Mouse (Mus musculus) hindbrain, postnatal 0 days (tissue): Measurements from ENCODE around the gene Gm20388. TPM values are rescaled to one million over a fixed set of nuclear protein-coding genes. Genes with fewer than 3 reads are reported as not detected.
A peak's percentile ranks its signal among the peaks of the same experiment; 100 is the strongest.

ENCODE experiments used
- ATAC-seq: fragments of 200-750 bp; cut with Nextera tagmentation; 2 replicates; pipeline ENCODE4 v1.8.0; 2017; ENCODE audit warnings: mild to moderate bottlenecking, moderate TSS enrichment, moderate library complexity
- DNase-seq: peaks from one replicate; pipeline ENCODE4 v3.0.0-alpha.2; 2015; ENCODE audit warnings: low spot score
- H3K27ac ChIP-seq: fragments of 300-500 bp; sonication (generic); 2 replicates; pipeline ENCODE4 v1.5.1; 2014; ENCODE audit warnings: mild to moderate bottlenecking
- H3K27me3 ChIP-seq: fragments of 300-500 bp; sonication (generic); 2 replicates; pipeline ENCODE4 v1.6.1; 2014; ENCODE audit warnings: low read length, mixed read lengths; ENCODE audit not compliant: insufficient read depth
- H3K36me3 ChIP-seq: fragments of 300-500 bp; sonication (generic); 2 replicates; pipeline ENCODE4 v1.6.1; 2014; ENCODE audit warnings: low read length, mixed read lengths; ENCODE audit not compliant: insufficient read depth
- H3K4me1 ChIP-seq: fragments of 300-500 bp; sonication (generic); 2 replicates; pipeline ENCODE4 v1.6.1; 2014; ENCODE audit warnings: antibody characterized with exemption, low read length, mixed read lengths; ENCODE audit not compliant: insufficient read depth
- H3K4me2 ChIP-seq: fragments of 300-500 bp; sonication (generic); 2 replicates; pipeline ENCODE4 v1.6.1; 2014; ENCODE audit warnings: low read depth, mild to moderate bottlenecking, low read length, moderate library complexity, mixed read lengths
- H3K4me3 ChIP-seq: fragments of 300-500 bp; sonication (generic); 2 replicates; pipeline ENCODE4 v1.5.1; 2014; ENCODE audit warnings: low read length
- H3K9ac ChIP-seq: fragments of 300-500 bp; sonication (generic); replicated peaks from 2 replicates; pipeline ENCODE4 v1.6.1; 2014; ENCODE audit warnings: mild to moderate bottlenecking, low read length, moderate library complexity, mixed read lengths
- H3K9me3 ChIP-seq: fragments of 300-500 bp; sonication (generic); 2 replicates; pipeline ENCODE4 v1.6.1; 2016; ENCODE audit warnings: low read length, mixed read lengths
- CTCF ChIP-seq: IDR thresholded peaks from 2 replicates; pipeline ENCODE4 v1.5.1; 2016; ENCODE audit warnings: antibody characterized with exemption, control low read depth, low read depth
- WGBS: fragments of 180-500 bp; shearing (Covaris S2); extraction: QIAGEN DNeasy Blood & Tissue Kit; methylation state at CpG from one replicate; pipeline ENCODE4 v1.1.7; 2014; 5-methylcytosine and 5-hydroxymethylcytosine counted together
- polyA plus RNA-seq: library from polyadenylated mRNA; unstranded; fragments of >200 nt; fragmentation: Nextera tagmentation; extraction: Ambion mirVana; gene quantifications from 2 replicates; pipeline ENCODE4 v1.2.1, GENCODE M21; 2015
- total RNA-seq: library from RNA; depleted of rRNA; stranded (reverse); fragments of >200 nt; gene quantifications from 2 replicates; pipeline ENCODE4 v1.2.3, GENCODE M21; 2014

Gene Gm20388
- total and polyA plus RNA-seq, 2 experiments from 2014 or later, result 71.3 TPM; not detected in 1

DNA sequence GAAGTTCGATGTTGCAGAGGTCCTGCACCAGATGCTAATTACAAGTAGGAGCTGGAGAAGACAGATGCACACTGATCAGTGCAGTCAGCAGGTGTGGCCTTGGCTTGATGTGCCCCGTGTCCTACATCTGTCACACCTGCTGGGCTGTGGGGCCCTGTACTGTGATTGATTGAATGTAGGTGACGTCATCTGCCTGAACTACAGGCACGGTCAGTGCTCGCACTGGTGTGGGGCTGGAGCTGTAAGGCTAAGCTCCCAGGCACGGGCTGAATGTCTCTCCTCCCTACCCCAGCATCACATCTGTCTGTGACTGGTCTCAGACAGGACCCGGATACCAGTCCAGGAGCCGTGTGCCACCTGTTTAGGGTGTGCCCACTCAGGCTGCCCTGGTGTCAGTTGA, 3870.6 kb downstream of the Gm20388 start:
- no peaks in the 10 kb centered on the region for H3K27me3 ChIP-seq
- H3K9me3 ChIP-seq, result no peaks in the 10 kb centered on the region
- no peak overlapping the region for H3K4me2 ChIP-seq
- no peak overlapping the region for H3K9ac ChIP-seq
- H3K4me3 ChIP-seq, result no peak overlapping the region
- ATAC-seq (no peak), DNase-seq (no peak)
- peaks cover 4% of the 10 kb centered on the region; the same call in 1 of the 2 replicates for H3K4me1 ChIP-seq
- WGBS, result 47% methylated on average over 8 of the region's 8 CpGs
- no peak overlapping the region for H3K27ac ChIP-seq
- TF ChIP-seq CTCF, result no peak
- no peaks in the 10 kb centered on the region for H3K36me3 ChIP-seq

GRCm38 (mm10) chr8:123783525-123784249, 3873.0 kb downstream of the Gm20388 start:
- DNase-seq, result peak; percentile 95
- Histone ChIP-seq H3K4me3 (no peak overlapping the region), H3K27me3 (no peaks in the 10 kb centered on the region), H3K9me3 (no peaks in the 10 kb centered on the region), H3K4me2 (no peak overlapping the region), H3K36me3 (no peaks in the 10 kb centered on the region), H3K27ac (no peak overlapping the region), H3K9ac (no peak overlapping the region), H3K4me1 (no peaks in the 10 kb centered on the region)
- peak; percentile 88 for ATAC-seq
- peak; percentile 97 for TF ChIP-seq CTCF
- WGBS, result 10% methylated on average over 6 of the region's 6 CpGs

DNA sequence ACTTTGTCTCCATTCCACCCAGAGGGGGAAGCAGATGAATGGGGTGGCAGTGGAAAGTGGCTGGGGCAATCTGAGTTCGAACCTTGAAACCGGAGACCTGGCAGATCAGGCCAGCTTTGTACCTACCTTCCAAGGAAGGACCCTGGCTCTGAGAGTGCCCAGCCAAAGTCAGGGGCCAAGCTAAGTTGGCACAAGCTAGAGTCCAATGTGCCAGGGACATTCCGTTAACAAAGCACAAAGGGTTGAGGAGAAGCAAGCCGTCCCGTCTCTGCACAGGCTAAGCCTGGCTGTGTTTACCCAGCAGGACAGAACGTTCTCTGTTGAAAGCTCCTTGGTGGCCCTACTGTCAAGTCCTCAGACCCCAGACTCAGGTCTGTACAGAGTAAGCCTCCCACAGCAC, 3875.5 kb downstream of the Gm20388 start:
- H3K27me3 ChIP-seq, result no peaks in the 10 kb centered on the region
- H3K36me3 ChIP-seq, result no peaks in the 10 kb centered on the region
- no peak overlapping the region for H3K4me3 ChIP-seq
- peak; percentile 66 for ATAC-seq
- H3K4me1 ChIP-seq, result no peaks in the 10 kb centered on the region
- WGBS, result 66% methylated on average over 6 of the region's 6 CpGs
- no peak for TF ChIP-seq CTCF
- no peak overlapping the region for H3K27ac ChIP-seq
- no peaks in the 10 kb centered on the region for H3K9me3 ChIP-seq
- H3K4me2 ChIP-seq, result no peak overlapping the region
- DNase-seq, result peak; percentile 34
- H3K9ac ChIP-seq, result no peak overlapping the region

DNA sequence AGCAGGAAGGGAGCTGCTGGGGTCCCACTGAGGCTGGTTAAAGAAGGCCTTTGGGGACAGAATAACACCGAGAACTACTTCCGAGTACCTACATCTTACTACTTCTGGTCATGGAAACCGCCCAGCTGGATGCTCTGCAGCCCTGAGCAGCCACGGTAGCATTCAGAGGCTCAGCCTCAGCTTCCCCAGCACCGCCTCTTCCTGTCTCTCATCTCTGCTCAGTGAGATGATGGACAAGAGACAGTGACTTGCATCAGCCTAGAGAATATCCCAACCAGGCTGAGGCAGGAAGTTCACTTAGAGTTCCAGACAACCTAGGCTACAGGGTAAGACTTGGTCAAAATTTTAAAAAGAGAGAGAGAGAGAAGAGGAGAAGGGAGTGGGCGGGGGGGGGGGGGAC, 3876.0 kb downstream of the Gm20388 start:
- DNase-seq (no peak), ATAC-seq (no peak)
- no peak overlapping the region for H3K4me2 ChIP-seq
- no peak overlapping the region for H3K4me3 ChIP-seq
- H3K27me3 ChIP-seq, result no peaks in the 10 kb centered on the region
- no peaks in the 10 kb centered on the region for H3K4me1 ChIP-seq
- H3K9ac ChIP-seq, result no peak overlapping the region
- WGBS, result 82% methylated on average over 6 of the region's 6 CpGs
- H3K27ac ChIP-seq, result no peak overlapping the region
- no peaks in the 10 kb centered on the region for H3K36me3 ChIP-seq
- no peak for TF ChIP-seq CTCF
- no peaks in the 10 kb centered on the region for H3K9me3 ChIP-seq

DNA sequence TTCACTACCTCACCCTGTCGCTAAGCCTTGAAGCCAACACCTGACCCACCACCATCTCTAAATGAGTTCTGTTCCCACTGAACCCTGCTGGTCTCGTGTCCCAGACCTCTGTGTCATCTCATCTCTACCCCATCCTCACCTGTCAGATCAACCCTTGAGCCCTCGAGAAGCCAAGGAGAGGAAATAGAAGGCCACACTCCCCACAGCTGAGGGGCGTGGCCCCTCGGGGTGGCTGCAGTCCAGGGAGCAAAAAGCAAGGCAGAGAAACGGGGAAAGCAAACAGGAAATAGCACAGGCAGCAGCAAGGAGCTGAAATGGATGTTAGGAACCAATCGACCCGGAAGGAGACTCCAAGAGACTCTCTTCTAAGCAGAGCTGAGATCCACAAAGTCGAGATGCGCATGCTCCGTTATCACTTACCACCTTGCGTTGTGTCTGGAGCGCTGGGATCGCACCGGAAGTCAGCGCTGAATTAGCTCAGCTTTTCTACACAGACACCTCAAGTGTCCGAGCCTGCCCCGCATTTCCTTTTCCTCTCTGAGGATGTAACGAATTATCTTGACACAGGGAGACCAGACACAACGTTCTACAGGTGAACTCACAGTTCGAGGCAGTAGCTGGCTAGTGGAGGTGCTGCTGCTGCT, 3876.7 kb downstream of the Gm20388 start:
- Histone ChIP-seq H3K9ac (no peak overlapping the region), H3K27ac (no peak overlapping the region), H3K4me2 (no peak overlapping the region), H3K9me3 (no peaks in the 10 kb centered on the region), H3K36me3 (no peaks in the 10 kb centered on the region), H3K4me3 (no peak overlapping the region), H3K4me1 (no peaks in the 10 kb centered on the region), H3K27me3 (no peaks in the 10 kb centered on the region)
- ATAC-seq (no peak), DNase-seq (no peak)
- 64% methylated on average over 21 of the region's 21 CpGs for WGBS
- TF ChIP-seq CTCF, result no peak

GRCm38 (mm10) chr8:123788416-123789170, 3878.0 kb downstream of the Gm20388 start:
- Histone ChIP-seq H3K4me1 (no peaks in the 10 kb centered on the region), H3K9me3 (no peaks in the 10 kb centered on the region), H3K9ac (no peak overlapping the region), H3K4me2 (no peak overlapping the region), H3K27me3 (no peaks in the 10 kb centered on the region), H3K4me3 (no peak overlapping the region), H3K27ac (no peak overlapping the region), H3K36me3 (no peaks in the 10 kb centered on the region)
- ATAC-seq, result no peak
- TF ChIP-seq CTCF, result no peak
- WGBS, result 49% methylated on average over 14 of the region's 14 CpGs
- peak; percentile 23 for DNase-seq

DNA sequence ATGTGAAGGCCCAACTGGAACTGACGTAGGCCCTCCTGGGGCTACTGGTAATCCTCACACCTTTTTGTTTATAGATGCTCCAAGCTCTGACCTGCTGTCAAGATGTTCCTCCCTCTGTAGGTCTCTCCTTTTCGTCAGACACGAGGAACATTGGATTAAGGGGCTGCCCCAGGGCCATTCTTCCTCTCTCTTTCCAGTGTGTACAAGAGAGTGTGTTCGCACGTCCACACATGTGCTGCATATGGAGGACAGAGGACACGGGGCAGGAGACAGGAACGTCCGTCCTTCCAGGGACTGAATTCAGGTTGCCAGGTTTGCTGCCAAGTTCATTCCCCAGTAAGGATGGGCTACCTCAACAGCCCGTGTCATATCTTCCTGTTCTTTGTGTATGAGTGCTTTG, 3878.8 kb downstream of the Gm20388 start:
- DNase-seq (no peak), ATAC-seq (no peak)
- H3K27ac ChIP-seq, result no peak overlapping the region
- H3K9ac ChIP-seq, result no peak overlapping the region
- no peaks in the 10 kb centered on the region for H3K9me3 ChIP-seq
- TF ChIP-seq CTCF, result no peak
- no peaks in the 10 kb centered on the region for H3K36me3 ChIP-seq
- no peaks in the 10 kb centered on the region for H3K27me3 ChIP-seq
- H3K4me1 ChIP-seq, result no peaks in the 10 kb centered on the region
- WGBS, result 79% methylated on average over 9 of the region's 9 CpGs
- H3K4me3 ChIP-seq, result no peak overlapping the region
- H3K4me2 ChIP-seq, result no peak overlapping the region
